Mouse (Mus musculus): ENCODE data around the gene Mlc1. TPM values are rescaled to one million over a fixed set of nuclear protein-coding genes. Genes with fewer than 3 reads are reported as not detected.

Gene Mlc1
- total and polyA plus RNA-seq, 3 experiments, result 0.11 TPM; not detected in 2

DNA sequence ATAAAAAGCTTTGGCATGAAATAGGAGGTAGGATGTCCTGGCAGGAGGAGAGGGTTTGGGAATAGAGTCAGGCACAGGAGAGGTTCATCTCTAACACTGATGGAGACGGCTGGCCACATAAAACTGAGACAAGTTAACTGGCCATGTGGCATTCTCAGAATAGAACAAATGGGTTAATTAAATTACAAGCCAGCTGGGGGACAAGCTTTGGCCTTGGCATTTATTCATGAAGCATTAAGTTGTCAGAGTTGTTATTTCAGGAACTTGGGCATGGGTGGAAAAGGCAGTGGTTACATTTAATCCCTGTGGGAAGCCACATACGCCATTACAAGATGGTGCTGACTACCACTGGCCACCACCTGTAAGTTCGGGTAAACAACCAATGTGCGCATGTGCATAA is 27.6 kb downstream of the Mlc1 start:
- no peaks in the 10 kb centered on the region for H3K9me3 ChIP-seq (replicated peaks)
- ATAC-seq (ENCODE audit: extremely low read depth, insufficient number of reproducible peaks, low FRiP score, poor library complexity, severe bottlenecking) (no peak), DNase-seq (ENCODE audit: low spot score) (no peak)
- no peaks in the 10 kb centered on the region for H3K36me3 ChIP-seq (replicated peaks)
- H3K4me1 ChIP-seq (ENCODE audit: insufficient read depth, low read depth, low read length), result no peaks in the 10 kb centered on the region
- no peak overlapping the region for H3K4me3 ChIP-seq (ENCODE audit: low read depth, low read length)
- no peak for TF ChIP-seq GATA1 (IDR thresholded peaks at IDR 0.05; ENCODE audit: borderline replicate concordance, low read length)
- TF ChIP-seq CTCF (IDR thresholded peaks at IDR 0.05; ENCODE audit: low read depth, low read length), result no peak
- TF ChIP-seq POLR2AphosphoS5 (IDR thresholded peaks at IDR 0.05; ENCODE audit: insufficient replicate concordance, low read depth, low read length), result no peak
- no peak for TF ChIP-seq TAL1 (conservative IDR thresholded peaks at IDR 0.05; ENCODE audit: low read depth, low read length)
- no peak for TF ChIP-seq GATA2 (IDR thresholded peaks at IDR 0.05; ENCODE audit: borderline replicate concordance, low read depth, low read length)
- H3K27me3 ChIP-seq (ENCODE audit: insufficient read depth, low read length), result no peaks in the 10 kb centered on the region; the same call in 1 of the 2 replicates

DNA sequence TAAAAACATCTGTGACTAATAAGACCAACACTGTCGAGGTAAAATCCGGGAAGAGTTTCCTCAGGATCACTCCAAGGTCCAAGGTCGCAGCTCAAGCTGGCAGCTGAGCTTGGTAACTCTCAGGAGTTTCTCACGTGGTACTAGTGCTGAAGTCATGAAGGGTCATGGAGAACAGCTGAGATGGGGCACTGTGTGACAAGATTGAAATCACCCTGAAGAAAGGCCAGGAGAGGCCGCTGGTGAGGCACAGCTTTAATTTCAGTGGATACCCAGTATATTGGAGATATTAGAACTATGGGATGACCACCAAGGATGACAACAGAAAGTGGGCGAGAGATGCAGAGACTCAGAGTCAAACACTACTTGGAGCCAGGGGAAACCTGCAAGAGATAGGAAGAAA is 32.0 kb downstream of the Mlc1 start:
- Histone ChIP-seq H3K4me1 (ENCODE audit: insufficient read depth, low read depth, low read length) (no peaks in the 10 kb centered on the region), H3K9me3 (replicated peaks) (no peaks in the 10 kb centered on the region), H3K36me3 (replicated peaks) (no peaks in the 10 kb centered on the region), H3K4me3 (ENCODE audit: low read depth, low read length) (no peak overlapping the region), H3K27me3 (ENCODE audit: insufficient read depth, low read length) (no peaks in the 10 kb centered on the region)
- TF ChIP-seq GATA2 (IDR thresholded peaks at IDR 0.05; ENCODE audit: borderline replicate concordance, low read depth, low read length), result no peak
- TF ChIP-seq TAL1 (conservative IDR thresholded peaks at IDR 0.05; ENCODE audit: low read depth, low read length), result no peak
- TF ChIP-seq POLR2AphosphoS5 (IDR thresholded peaks at IDR 0.05; ENCODE audit: insufficient replicate concordance, low read depth, low read length), result no peak
- no peak for TF ChIP-seq GATA1 (IDR thresholded peaks at IDR 0.05; ENCODE audit: borderline replicate concordance, low read length)
- TF ChIP-seq CTCF (IDR thresholded peaks at IDR 0.05; ENCODE audit: low read depth, low read length), result no peak
- no peak for ATAC-seq (ENCODE audit: extremely low read depth, insufficient number of reproducible peaks, low FRiP score, poor library complexity, severe bottlenecking)
- DNase-seq (ENCODE audit: low spot score), result no peak

DNA sequence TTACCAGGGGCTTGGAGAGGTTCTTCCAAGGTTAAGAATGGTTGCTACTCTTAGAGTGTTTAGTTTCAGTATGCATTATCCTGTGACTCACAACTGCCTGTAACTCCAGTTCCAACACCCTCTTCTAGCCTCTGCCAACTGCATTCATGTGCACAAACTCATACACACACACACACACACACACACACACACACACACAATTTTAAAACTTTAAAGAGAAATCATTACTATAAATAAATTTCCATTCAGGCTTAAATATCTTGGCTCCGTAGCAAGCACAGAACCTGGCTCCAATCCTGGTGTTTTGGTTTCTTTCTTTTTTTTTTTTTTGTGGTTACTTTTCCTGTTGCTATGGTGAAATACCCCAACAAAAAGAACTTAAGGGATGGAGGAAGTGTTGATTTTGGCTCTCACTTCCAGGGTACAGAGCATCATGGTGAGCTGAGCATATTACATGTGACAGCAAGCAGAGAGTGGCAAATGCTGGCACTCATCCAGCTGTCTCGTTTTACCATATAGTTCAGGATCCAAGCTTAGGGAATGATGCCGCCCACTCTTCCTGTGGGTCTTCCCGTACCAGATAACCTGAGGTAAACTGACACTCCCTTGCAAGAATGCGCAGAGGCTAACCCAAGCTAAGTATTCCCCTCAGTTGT is 34.8 kb downstream of the Mlc1 start:
- ATAC-seq (ENCODE audit: extremely low read depth, insufficient number of reproducible peaks, low FRiP score, poor library complexity, severe bottlenecking), result no peak
- H3K27me3 ChIP-seq (ENCODE audit: insufficient read depth, low read length), result no peaks in the 10 kb centered on the region; the same call in 1 of the 2 replicates
- H3K36me3 ChIP-seq (replicated peaks), result no peaks in the 10 kb centered on the region
- no peak for TF ChIP-seq GATA2 (IDR thresholded peaks at IDR 0.05; ENCODE audit: borderline replicate concordance, low read depth, low read length)
- no peak for TF ChIP-seq POLR2AphosphoS5 (IDR thresholded peaks at IDR 0.05; ENCODE audit: insufficient replicate concordance, low read depth, low read length)
- no peak for TF ChIP-seq GATA1 (IDR thresholded peaks at IDR 0.05; ENCODE audit: borderline replicate concordance, low read length)
- TF ChIP-seq CTCF (IDR thresholded peaks at IDR 0.05; ENCODE audit: low read depth, low read length), result no peak
- no peak for TF ChIP-seq TAL1 (conservative IDR thresholded peaks at IDR 0.05; ENCODE audit: low read depth, low read length)
- DNase-seq (ENCODE audit: low spot score), result no peak
- H3K9me3 ChIP-seq (replicated peaks), result no peaks in the 10 kb centered on the region
- H3K4me1 ChIP-seq (ENCODE audit: insufficient read depth, low read depth, low read length), result no peaks in the 10 kb centered on the region
- H3K4me3 ChIP-seq (ENCODE audit: low read depth, low read length), result no peak overlapping the region

DNA sequence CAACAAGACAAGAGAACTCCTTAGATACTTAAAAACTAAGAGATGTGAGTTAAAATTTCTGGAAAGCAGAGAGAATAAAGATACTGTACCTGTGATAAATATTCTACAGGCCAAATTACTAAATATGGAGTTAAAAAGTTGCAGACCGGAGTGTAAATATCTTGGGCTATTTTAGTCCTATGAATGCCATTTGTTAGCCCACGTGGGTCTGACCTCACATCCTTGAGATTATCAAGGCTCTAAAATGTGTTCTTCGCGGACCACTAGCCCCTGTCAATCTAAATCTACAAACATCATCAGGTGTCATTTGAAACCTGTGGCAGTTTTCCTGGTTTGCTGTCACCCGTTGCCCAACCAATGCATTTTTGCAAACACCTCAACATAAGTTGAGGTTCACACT is 36.0 kb downstream of the Mlc1 start:
- Histone ChIP-seq H3K4me1 (ENCODE audit: insufficient read depth, low read depth, low read length) (no peaks in the 10 kb centered on the region), H3K36me3 (replicated peaks) (no peaks in the 10 kb centered on the region), H3K4me3 (ENCODE audit: low read depth, low read length) (no peak overlapping the region), H3K9me3 (replicated peaks) (no peaks in the 10 kb centered on the region), H3K27me3 (ENCODE audit: insufficient read depth, low read length) (no peaks in the 10 kb centered on the region; the same call in 1 of the 2 replicates)
- DNase-seq (ENCODE audit: low spot score) (no peak), ATAC-seq (ENCODE audit: extremely low read depth, insufficient number of reproducible peaks, low FRiP score, poor library complexity, severe bottlenecking) (no peak)
- TF ChIP-seq TAL1 (conservative IDR thresholded peaks at IDR 0.05; ENCODE audit: low read depth, low read length) (no peak), POLR2AphosphoS5 (IDR thresholded peaks at IDR 0.05; ENCODE audit: insufficient replicate concordance, low read depth, low read length) (no peak), GATA1 (IDR thresholded peaks at IDR 0.05; ENCODE audit: borderline replicate concordance, low read length) (no peak), CTCF (IDR thresholded peaks at IDR 0.05; ENCODE audit: low read depth, low read length) (no peak), GATA2 (IDR thresholded peaks at IDR 0.05; ENCODE audit: borderline replicate concordance, low read depth, low read length) (no peak)

DNA sequence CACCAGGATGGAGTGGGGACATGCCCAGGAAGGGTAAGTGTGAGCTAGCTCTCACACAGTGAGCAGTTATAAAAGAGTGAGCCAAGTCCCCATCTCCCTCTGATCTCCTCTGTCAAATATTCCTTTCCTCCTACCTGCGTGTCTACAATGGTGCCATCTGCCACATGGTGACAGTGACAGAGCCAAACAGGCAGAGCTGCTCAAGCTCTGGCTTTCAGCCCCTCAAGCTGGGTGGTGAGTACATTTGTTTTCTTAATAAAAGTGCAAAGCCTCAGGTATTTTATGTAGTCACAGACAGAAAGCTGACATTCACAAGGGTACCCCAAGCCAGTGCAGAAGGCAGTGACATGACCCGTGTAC is 41.5 kb downstream of the Mlc1 start:
- TF ChIP-seq POLR2AphosphoS5 (IDR thresholded peaks at IDR 0.05; ENCODE audit: insufficient replicate concordance, low read depth, low read length), result no peak
- no peak for TF ChIP-seq GATA2 (IDR thresholded peaks at IDR 0.05; ENCODE audit: borderline replicate concordance, low read depth, low read length)
- no peak for TF ChIP-seq TAL1 (conservative IDR thresholded peaks at IDR 0.05; ENCODE audit: low read depth, low read length)
- no peak for TF ChIP-seq GATA1 (IDR thresholded peaks at IDR 0.05; ENCODE audit: borderline replicate concordance, low read length)
- TF ChIP-seq CTCF (IDR thresholded peaks at IDR 0.05; ENCODE audit: low read depth, low read length), result no peak
- no peak for ATAC-seq (ENCODE audit: extremely low read depth, insufficient number of reproducible peaks, low FRiP score, poor library complexity, severe bottlenecking)
- Histone ChIP-seq H3K4me1 (ENCODE audit: insufficient read depth, low read depth, low read length) (no peaks in the 10 kb centered on the region), H3K4me3 (ENCODE audit: low read depth, low read length) (no peak overlapping the region), H3K27me3 (ENCODE audit: insufficient read depth, low read length) (no peaks in the 10 kb centered on the region; the same call in 1 of the 2 replicates), H3K36me3 (replicated peaks) (no peaks in the 10 kb centered on the region), H3K9me3 (replicated peaks) (no peaks in the 10 kb centered on the region)
- no peak for DNase-seq (ENCODE audit: low spot score)

DNA sequence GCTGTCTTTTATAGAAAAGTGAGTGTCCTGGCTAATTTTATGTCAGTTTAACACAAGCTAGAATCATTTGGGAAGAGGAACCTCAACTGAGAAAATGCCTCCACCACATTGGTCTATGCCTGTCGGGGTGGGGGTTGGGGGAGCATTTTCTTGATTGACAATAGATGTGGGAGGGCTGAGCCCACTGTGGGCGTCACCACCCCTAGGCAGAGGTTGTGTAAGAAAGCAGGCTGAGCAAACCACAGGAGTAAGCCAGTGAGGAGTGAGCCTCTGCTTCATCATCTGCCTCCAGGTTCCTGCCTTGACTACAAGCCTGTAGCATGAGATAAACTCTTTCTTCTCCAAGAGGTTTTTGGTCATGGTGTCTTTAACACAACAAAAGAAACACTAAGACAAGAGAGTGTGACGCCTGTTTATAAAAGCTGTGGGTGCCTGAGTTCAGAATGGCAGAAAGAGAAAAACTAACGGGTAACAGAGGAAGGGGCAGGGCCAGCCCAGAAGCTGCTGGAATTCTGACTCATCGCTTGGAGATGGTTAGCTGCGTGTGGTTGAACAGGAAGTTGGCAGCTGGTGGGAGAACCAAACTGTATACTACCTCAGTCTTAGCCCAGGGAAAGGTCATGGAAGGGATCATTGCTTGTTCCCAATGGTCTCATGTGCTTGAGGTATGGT is 42.1 kb downstream of the Mlc1 start:
- Histone ChIP-seq H3K27me3 (ENCODE audit: insufficient read depth, low read length) (no peaks in the 10 kb centered on the region; the same call in 1 of the 2 replicates), H3K36me3 (replicated peaks) (no peaks in the 10 kb centered on the region), H3K4me3 (ENCODE audit: low read depth, low read length) (no peak overlapping the region), H3K4me1 (ENCODE audit: insufficient read depth, low read depth, low read length) (no peaks in the 10 kb centered on the region), H3K9me3 (replicated peaks) (no peaks in the 10 kb centered on the region)
- DNase-seq (ENCODE audit: low spot score) (no peak), ATAC-seq (ENCODE audit: extremely low read depth, insufficient number of reproducible peaks, low FRiP score, poor library complexity, severe bottlenecking) (no peak)
- TF ChIP-seq GATA2 (IDR thresholded peaks at IDR 0.05; ENCODE audit: borderline replicate concordance, low read depth, low read length), result no peak
- TF ChIP-seq GATA1 (IDR thresholded peaks at IDR 0.05; ENCODE audit: borderline replicate concordance, low read length), result no peak
- TF ChIP-seq TAL1 (conservative IDR thresholded peaks at IDR 0.05; ENCODE audit: low read depth, low read length), result no peak
- TF ChIP-seq POLR2AphosphoS5 (IDR thresholded peaks at IDR 0.05; ENCODE audit: insufficient replicate concordance, low read depth, low read length), result no peak
- no peak for TF ChIP-seq CTCF (IDR thresholded peaks at IDR 0.05; ENCODE audit: low read depth, low read length)

Measured in G1E (cell line).